Mouse (Mus musculus): ENCODE measurements around the gene Arhgef26. TPM values are rescaled to one million over a fixed set of nuclear protein-coding genes. Genes with fewer than 3 reads are reported as not detected.

The Arhgef26 gene
- polyA plus RNA-seq, 1 experiment = 14.2 TPM

DNA sequence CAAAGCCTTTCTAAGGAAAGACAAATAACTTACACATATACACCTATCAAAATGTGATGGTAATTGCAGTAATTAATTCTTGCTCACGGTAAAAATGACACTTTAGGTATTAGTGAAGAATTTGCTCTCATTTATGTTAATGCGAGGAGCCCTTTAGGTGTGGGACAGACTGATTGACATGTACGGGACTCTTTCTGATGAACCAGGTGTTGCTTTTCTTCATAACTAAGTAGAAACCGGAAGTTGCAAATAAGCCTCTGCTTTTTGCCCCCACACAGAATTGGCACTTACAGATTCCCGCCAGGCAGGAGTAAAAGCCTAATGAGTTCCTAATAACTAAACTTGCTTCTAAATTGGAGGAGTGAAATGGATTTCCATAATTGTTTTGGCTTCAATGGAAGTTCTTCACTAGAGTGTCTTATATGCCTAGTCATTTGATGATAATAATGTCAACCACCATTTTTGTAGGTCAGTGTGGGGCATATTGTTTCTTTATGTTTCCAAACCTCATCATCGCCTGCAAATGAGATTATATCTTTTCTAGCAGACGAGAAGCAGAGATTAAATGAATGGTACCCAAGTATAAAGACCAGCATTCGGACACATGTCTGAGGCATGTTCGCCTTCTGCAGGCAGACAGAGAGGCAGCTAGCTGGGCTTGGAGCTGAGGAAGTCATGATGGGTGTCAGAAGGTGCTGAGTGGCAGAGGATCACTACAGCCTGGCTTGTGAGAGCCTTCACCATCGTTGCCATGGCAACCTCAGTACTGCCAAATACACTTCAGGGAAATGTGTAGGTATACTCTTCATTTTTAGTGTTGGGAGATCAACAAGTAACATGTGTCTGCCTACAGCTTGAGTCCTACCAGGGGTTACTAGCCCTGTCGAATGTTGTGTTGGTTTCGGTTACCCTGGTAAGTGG is 61.9 kb downstream of the Arhgef26 start:
- peaks cover 16% of the 10 kb centered on the region; the same call in 1 of the 2 replicates for H3K4me1 ChIP-seq (ENCODE audit: control insufficient read depth, insufficient read depth, insufficient read length, low read length)
- H3K27ac ChIP-seq (ENCODE audit: insufficient read depth, low read depth, low read length) = no peak overlapping the region
- H3K27me3 ChIP-seq (ENCODE audit: control insufficient read depth, insufficient read depth, low read length) = no peaks in the 10 kb centered on the region
- H3K36me3 ChIP-seq (ENCODE audit: control insufficient read depth, insufficient read depth, low read length) = 0 out of 2 replicates have a peak, but pooled peaks cover 3% of the 10 kb centered on the region
- WGBS = 72% methylated on average over 12 of the region's 12 CpGs
- TF ChIP-seq CTCF (IDR thresholded peaks at IDR 0.05; ENCODE audit: extremely low read depth, insufficient read length, insufficient replicate concordance, low read depth, low read length) = no peak
- no peak for TF ChIP-seq POLR2A (IDR thresholded peaks at IDR 0.05; ENCODE audit: low read depth, low read length)
- H3K4me3 ChIP-seq (ENCODE audit: low read depth, low read length) = no peak overlapping the region

DNA sequence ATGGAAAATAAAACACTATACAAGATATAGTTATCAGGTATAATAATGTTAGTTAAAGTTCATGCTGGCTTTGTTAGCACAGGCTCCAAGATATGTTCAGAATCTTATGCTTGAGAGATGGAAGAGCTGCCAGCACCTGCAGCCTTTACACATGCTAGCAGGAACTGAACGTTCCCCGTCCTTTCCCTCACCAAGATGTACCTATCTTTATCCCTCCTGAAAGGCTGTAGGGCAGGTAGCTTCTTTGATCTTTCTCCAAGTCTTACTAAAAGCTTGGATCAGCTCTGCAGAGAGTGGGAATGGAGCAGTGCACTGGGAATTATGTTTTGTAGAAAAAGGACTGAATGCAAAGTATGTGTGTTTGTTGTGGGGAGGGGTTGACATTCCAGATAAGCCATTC is 64.3 kb downstream of the Arhgef26 start:
- Histone ChIP-seq H3K27me3 (ENCODE audit: control insufficient read depth, insufficient read depth, low read length) (no peaks in the 10 kb centered on the region), H3K4me3 (ENCODE audit: low read depth, low read length) (no peak overlapping the region), H3K27ac (ENCODE audit: insufficient read depth, low read depth, low read length) (no peak overlapping the region), H3K4me1 (ENCODE audit: control insufficient read depth, insufficient read depth, insufficient read length, low read length) (peaks cover 9% of the 10 kb centered on the region; the same call in 1 of the 2 replicates), H3K36me3 (ENCODE audit: control insufficient read depth, insufficient read depth, low read length) (0 out of 2 replicates have a peak, but pooled peaks cover 3% of the 10 kb centered on the region)
- 48% methylated on average over 2 of the region's 2 CpGs for WGBS
- no peak for TF ChIP-seq CTCF (IDR thresholded peaks at IDR 0.05; ENCODE audit: extremely low read depth, insufficient read length, insufficient replicate concordance, low read depth, low read length)
- TF ChIP-seq POLR2A (IDR thresholded peaks at IDR 0.05; ENCODE audit: low read depth, low read length) = no peak

DNA sequence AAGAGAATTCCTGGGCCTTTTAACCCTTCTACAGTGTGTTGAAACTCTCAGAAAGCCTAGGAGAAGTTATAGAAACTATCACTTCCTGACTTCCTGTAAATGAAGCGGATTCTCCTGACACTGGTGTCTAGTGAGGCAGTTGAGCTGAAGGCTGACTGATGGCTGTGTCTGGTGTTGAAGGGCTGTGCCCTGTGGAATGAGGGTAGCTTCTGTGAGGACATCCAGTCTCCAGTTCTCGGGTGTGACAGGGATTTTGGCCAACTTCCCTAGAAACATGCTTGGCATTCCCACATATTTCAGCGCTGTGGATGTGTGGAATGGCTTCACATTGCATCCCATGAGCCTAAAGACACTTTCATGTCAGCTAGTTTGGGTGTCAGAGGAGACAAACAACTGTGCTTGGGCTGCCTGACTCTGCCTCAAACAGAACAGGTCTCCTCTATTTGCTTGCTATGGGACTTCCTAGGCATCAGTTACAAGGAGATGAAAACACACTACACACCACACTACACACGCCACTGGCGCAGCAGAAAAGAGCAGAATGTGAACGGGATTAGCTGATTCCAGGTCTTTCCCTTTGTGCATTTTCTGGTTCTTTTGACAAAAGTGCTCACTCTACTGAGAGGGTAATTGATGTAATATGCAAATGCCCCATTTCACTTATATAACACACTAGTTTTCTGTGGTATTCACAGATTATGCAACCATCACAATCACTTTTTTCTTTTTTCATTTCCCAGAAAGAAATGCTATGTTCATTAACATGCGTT is 66.5 kb downstream of the Arhgef26 start:
- H3K27ac ChIP-seq (ENCODE audit: insufficient read depth, low read depth, low read length) = no peak overlapping the region
- H3K4me1 ChIP-seq (ENCODE audit: control insufficient read depth, insufficient read depth, insufficient read length, low read length) = peaks cover 3% of the 10 kb centered on the region; the same call in 1 of the 2 replicates
- no peak for TF ChIP-seq POLR2A (IDR thresholded peaks at IDR 0.05; ENCODE audit: low read depth, low read length)
- TF ChIP-seq CTCF (IDR thresholded peaks at IDR 0.05; ENCODE audit: extremely low read depth, insufficient read length, insufficient replicate concordance, low read depth, low read length) = no peak
- no peak overlapping the region for H3K4me3 ChIP-seq (ENCODE audit: low read depth, low read length)
- no peaks in the 10 kb centered on the region for H3K27me3 ChIP-seq (ENCODE audit: control insufficient read depth, insufficient read depth, low read length)
- H3K36me3 ChIP-seq (ENCODE audit: control insufficient read depth, insufficient read depth, low read length) = no peaks in the 10 kb centered on the region
- WGBS = 84% methylated on average over 7 of the region's 7 CpGs

DNA sequence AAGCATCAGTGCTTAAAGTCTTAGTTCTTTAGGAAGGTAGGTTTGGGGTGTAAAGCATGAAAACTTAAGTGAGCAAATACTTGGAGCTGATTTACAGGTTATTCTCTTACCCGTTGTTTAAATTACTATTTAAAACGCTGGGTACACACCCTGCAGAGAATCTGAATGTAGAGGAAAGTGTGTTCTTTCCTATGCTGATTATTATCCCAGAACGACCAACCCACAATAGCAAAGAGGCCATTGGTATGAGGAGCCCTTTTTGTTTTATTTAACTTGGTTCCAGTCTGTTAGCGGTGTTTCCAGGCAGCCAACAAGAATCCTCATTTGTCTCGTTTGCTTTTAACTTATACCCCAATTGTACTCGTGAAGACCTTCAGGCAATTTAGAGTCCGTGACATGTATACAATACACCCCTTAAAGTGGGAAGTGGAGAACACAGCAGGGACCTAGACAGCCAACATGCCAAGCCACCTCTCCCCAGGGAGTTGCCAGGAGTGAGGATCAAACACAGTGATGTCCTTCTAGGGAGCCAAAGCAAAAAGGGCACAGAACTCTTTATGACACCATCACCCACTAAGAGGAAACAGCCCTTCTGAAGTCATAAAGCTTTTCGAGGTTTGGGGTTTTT is 71.5 kb downstream of the Arhgef26 start:
- no peak for TF ChIP-seq CTCF (IDR thresholded peaks at IDR 0.05; ENCODE audit: extremely low read depth, insufficient read length, insufficient replicate concordance, low read depth, low read length)
- no peak for TF ChIP-seq POLR2A (IDR thresholded peaks at IDR 0.05; ENCODE audit: low read depth, low read length)

DNA sequence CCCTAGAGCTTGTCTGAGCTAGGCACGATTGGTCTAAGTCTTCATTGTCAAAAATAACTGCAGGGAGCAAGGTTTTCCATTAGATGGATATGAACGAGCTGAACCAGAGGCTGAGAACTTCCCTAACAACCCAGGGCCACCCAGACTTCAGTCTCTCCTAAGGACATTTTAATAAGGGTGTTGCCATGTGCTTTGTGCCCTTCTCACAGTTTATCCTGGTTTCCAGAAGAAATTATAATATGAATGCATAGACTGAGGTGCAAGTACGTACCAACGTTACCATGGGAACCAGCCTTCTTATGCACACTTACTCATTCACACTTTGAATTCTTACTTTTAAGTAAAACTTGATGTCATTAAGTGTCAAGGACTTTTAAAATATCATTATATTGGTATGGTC is 72.3 kb downstream of the Arhgef26 start:
- TF ChIP-seq CTCF (IDR thresholded peaks at IDR 0.05; ENCODE audit: extremely low read depth, insufficient read length, insufficient replicate concordance, low read depth, low read length) (no peak), POLR2A (IDR thresholded peaks at IDR 0.05; ENCODE audit: low read depth, low read length) (no peak)
- no peak overlapping the region for H3K4me3 ChIP-seq (ENCODE audit: low read depth, low read length)
- no peaks in the 10 kb centered on the region for H3K27me3 ChIP-seq (ENCODE audit: control insufficient read depth, insufficient read depth, low read length)
- peaks cover 12% of the 10 kb centered on the region; the same call in 1 of the 2 replicates for H3K4me1 ChIP-seq (ENCODE audit: control insufficient read depth, insufficient read depth, insufficient read length, low read length)
- no peak overlapping the region for H3K27ac ChIP-seq (ENCODE audit: insufficient read depth, low read depth, low read length)
- 93% methylated on average over 4 of the region's 4 CpGs for WGBS
- H3K36me3 ChIP-seq (ENCODE audit: control insufficient read depth, insufficient read depth, low read length) = no peaks in the 10 kb centered on the region

More for the DNA sequence above, 71.5 kb downstream of the Arhgef26 start:
- Histone ChIP-seq H3K27me3 (ENCODE audit: control insufficient read depth, insufficient read depth, low read length) (no peaks in the 10 kb centered on the region), H3K36me3 (ENCODE audit: control insufficient read depth, insufficient read depth, low read length) (no peaks in the 10 kb centered on the region), H3K4me3 (ENCODE audit: low read depth, low read length) (no peak overlapping the region), H3K27ac (ENCODE audit: insufficient read depth, low read depth, low read length) (no peak overlapping the region), H3K4me1 (ENCODE audit: control insufficient read depth, insufficient read depth, insufficient read length, low read length) (peaks cover 10% of the 10 kb centered on the region; the same call in 1 of the 2 replicates)
- WGBS = 75% methylated on average over 8 of the region's 8 CpGs

DNA sequence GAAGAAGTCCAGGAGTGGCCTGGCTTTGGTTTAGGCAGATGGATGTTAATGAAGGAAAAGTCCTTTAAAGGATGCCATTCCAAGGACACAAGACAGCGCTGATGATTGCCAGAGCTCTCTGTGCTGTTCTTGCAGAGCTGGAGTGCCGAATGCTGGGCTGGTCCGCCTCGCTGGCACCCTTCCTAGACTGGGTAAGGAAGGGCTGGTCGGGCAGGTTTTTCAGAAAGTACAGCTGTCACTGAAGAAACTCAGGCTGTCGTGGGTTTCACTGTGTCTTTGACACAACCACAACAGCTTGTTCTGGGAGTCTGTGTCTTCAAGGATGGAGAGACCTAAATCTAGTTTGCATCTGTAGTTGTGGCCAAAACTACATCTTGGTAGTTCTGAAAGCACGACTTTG is 74.6 kb downstream of the Arhgef26 start:
- Histone ChIP-seq H3K4me1 (ENCODE audit: control insufficient read depth, insufficient read depth, insufficient read length, low read length) (peaks cover 14% of the 10 kb centered on the region; the same call in 1 of the 2 replicates), H3K27me3 (ENCODE audit: control insufficient read depth, insufficient read depth, low read length) (no peaks in the 10 kb centered on the region), H3K36me3 (ENCODE audit: control insufficient read depth, insufficient read depth, low read length) (no peaks in the 10 kb centered on the region), H3K4me3 (ENCODE audit: low read depth, low read length) (no peak overlapping the region), H3K27ac (ENCODE audit: insufficient read depth, low read depth, low read length) (no peak overlapping the region)
- WGBS = 18% methylated on average over 7 of the region's 7 CpGs
- TF ChIP-seq POLR2A (IDR thresholded peaks at IDR 0.05; ENCODE audit: low read depth, low read length) = no peak
- no peak for TF ChIP-seq CTCF (IDR thresholded peaks at IDR 0.05; ENCODE audit: extremely low read depth, insufficient read length, insufficient replicate concordance, low read depth, low read length)
